Mouse (Mus musculus): ENCODE data around the gene Celf1. TPM values are rescaled to one million over a fixed set of nuclear protein-coding genes. Genes with fewer than 3 reads are reported as not detected.
"Not testable (repeated sequence)": the region's sequence is repeated elsewhere in the genome, so short reads cannot be mapped to it uniquely, and the experiment has no call there.

The Celf1 gene
- polyA plus RNA-seq, 1 experiment from 2014 or later, result 148 TPM

- H3K36me3 ChIP-seq, result peaks cover 97% of the 10 kb centered on the region
- H3K27me3 ChIP-seq (ENCODE audit: low read depth, poor library complexity, severe bottlenecking), result no peaks in the 10 kb centered on the region
- 98% methylated on average over 8 of the region's 8 CpGs for WGBS
- H3K4me3 ChIP-seq, result no peak overlapping the region
- H3K9me3 ChIP-seq (replicated peaks), result no peaks in the 10 kb centered on the region
- no peak for DNase-seq (ENCODE audit: low spot score)
- H3K27ac ChIP-seq (replicated peaks), result no peak overlapping the region
- no peaks in the 10 kb centered on the region for H3K4me1 ChIP-seq
These were observed 68.4 kb downstream of the Celf1 start for GRCm38 (mm10) chr2:91008536-91008935.

- peaks cover 6% of the 10 kb centered on the region for H3K4me1 ChIP-seq
- WGBS, result 86% methylated on average over 2 of the region's 2 CpGs
- no peak for DNase-seq (ENCODE audit: low spot score)
- no peaks in the 10 kb centered on the region for H3K27me3 ChIP-seq (ENCODE audit: low read depth, poor library complexity, severe bottlenecking)
- H3K27ac ChIP-seq (replicated peaks), result no peak overlapping the region
- peaks cover 97% of the 10 kb centered on the region for H3K36me3 ChIP-seq
- no peaks in the 10 kb centered on the region for H3K9me3 ChIP-seq (replicated peaks)
- no peak overlapping the region for H3K4me3 ChIP-seq
These were observed 73.7 kb downstream of the Celf1 start for GRCm38 (mm10) chr2:91013881-91014280.

- Histone ChIP-seq H3K4me3 (no peak overlapping the region), H3K4me1 (peaks cover 6% of the 10 kb centered on the region), H3K27me3 (ENCODE audit: low read depth, poor library complexity, severe bottlenecking) (no peaks in the 10 kb centered on the region), H3K36me3 (peaks cover 95% of the 10 kb centered on the region), H3K9me3 (replicated peaks) (no peaks in the 10 kb centered on the region), H3K27ac (replicated peaks) (no peak overlapping the region)
- WGBS, result 89% methylated on average over 4 of the region's 4 CpGs
- DNase-seq (ENCODE audit: low spot score), result no peak
These were observed 75.2 kb downstream of the Celf1 start for GRCm38 (mm10) chr2:91015386-91015785.

- Histone ChIP-seq H3K9me3 (replicated peaks) (no peaks in the 10 kb centered on the region), H3K36me3 (peaks cover 82% of the 10 kb centered on the region), H3K27me3 (ENCODE audit: low read depth, poor library complexity, severe bottlenecking) (no peaks in the 10 kb centered on the region), H3K4me1 (peaks cover 6% of the 10 kb centered on the region), H3K4me3 (no peak overlapping the region), H3K27ac (replicated peaks) (no peak overlapping the region)
- WGBS, result 87% methylated on average over 8 of the region's 8 CpGs
- no peak for DNase-seq (ENCODE audit: low spot score)
These were observed 78.0 kb downstream of the Celf1 start for GRCm38 (mm10) chr2:91018061-91018788.

- no peak for DNase-seq (ENCODE audit: low spot score)
- Histone ChIP-seq H3K4me1 (peaks cover 6% of the 10 kb centered on the region), H3K27me3 (ENCODE audit: low read depth, poor library complexity, severe bottlenecking) (no peaks in the 10 kb centered on the region), H3K27ac (replicated peaks) (no peak overlapping the region), H3K4me3 (no peak overlapping the region), H3K9me3 (replicated peaks) (no peaks in the 10 kb centered on the region), H3K36me3 (peaks cover 65% of the 10 kb centered on the region)
- WGBS, result 96% methylated on average over 3 of the region's 3 CpGs
These were observed 79.7 kb downstream of the Celf1 start for GRCm38 (mm10) chr2:91019911-91020310.

- not testable (repeated sequence) for H3K27ac ChIP-seq (replicated peaks); H3K27me3 ChIP-seq (ENCODE audit: low read depth, poor library complexity, severe bottlenecking); H3K9me3 ChIP-seq (replicated peaks); DNase-seq (ENCODE audit: low spot score); H3K4me3 ChIP-seq; H3K4me1 ChIP-seq
- WGBS, result 97% methylated on average over 7 of the region's 7 CpGs
- H3K36me3 ChIP-seq, result peaks cover 44% of the 10 kb centered on the region
These were observed 82.1 kb downstream of the Celf1 start for GRCm38 (mm10) chr2:91022266-91022665.

- WGBS, result 70% methylated on average over 2 of the region's 2 CpGs
These were observed 82.9 kb downstream of the Celf1 start for GRCm38 (mm10) chr2:91023131-91023530.

GRCm38 (mm10) chr2:91023956-91024355 lies 83.8 kb downstream of the Celf1 start:
- 85% methylated on average over 1 of the region's 1 CpGs for WGBS
- Histone ChIP-seq H3K27ac (replicated peaks) (no peak overlapping the region), H3K4me1 (0 out of 2 replicates have a peak, but pooled peaks cover 3% of the 10 kb centered on the region), H3K9me3 (replicated peaks) (no peaks in the 10 kb centered on the region), H3K4me3 (no peak overlapping the region), H3K36me3 (peaks cover 28% of the 10 kb centered on the region), H3K27me3 (ENCODE audit: low read depth, poor library complexity, severe bottlenecking) (no peaks in the 10 kb centered on the region)
- DNase-seq (ENCODE audit: low spot score), result no peak

More at GRCm38 (mm10) chr2:91023131-91023530, 82.9 kb downstream of the Celf1 start:
- no peak for DNase-seq (ENCODE audit: low spot score)
- no peaks in the 10 kb centered on the region for H3K4me1 ChIP-seq
- no peak overlapping the region for H3K27ac ChIP-seq (replicated peaks)
- H3K4me3 ChIP-seq, result no peak overlapping the region
- peaks cover 35% of the 10 kb centered on the region for H3K36me3 ChIP-seq
- no peaks in the 10 kb centered on the region for H3K27me3 ChIP-seq (ENCODE audit: low read depth, poor library complexity, severe bottlenecking)
- no peaks in the 10 kb centered on the region for H3K9me3 ChIP-seq (replicated peaks)

- H3K36me3 ChIP-seq, result peaks cover 18% of the 10 kb centered on the region
- H3K27me3 ChIP-seq (ENCODE audit: low read depth, poor library complexity, severe bottlenecking), result no peaks in the 10 kb centered on the region
- H3K9me3 ChIP-seq (replicated peaks), result no peaks in the 10 kb centered on the region
- no peak overlapping the region for H3K4me3 ChIP-seq
- 0 out of 2 replicates have a peak, but pooled peaks cover 3% of the 10 kb centered on the region for H3K4me1 ChIP-seq
- DNase-seq (ENCODE audit: low spot score), result no peak
- WGBS, result 86% methylated on average over 1 of the region's 1 CpGs
- H3K27ac ChIP-seq (replicated peaks), result no peak overlapping the region
These were observed 84.9 kb downstream of the Celf1 start for GRCm38 (mm10) chr2:91025081-91025516.

- Histone ChIP-seq H3K27me3 (ENCODE audit: low read depth, poor library complexity, severe bottlenecking) (no peaks in the 10 kb centered on the region), H3K36me3 (peaks cover 7% of the 10 kb centered on the region; the same call in 1 of the 2 replicates), H3K4me3 (no peak overlapping the region), H3K27ac (replicated peaks) (0 out of 2 replicates have a peak overlapping the region, but pooled peaks have one; percentile 14), H3K9me3 (replicated peaks) (no peaks in the 10 kb centered on the region), H3K4me1 (0 out of 2 replicates have a peak, but pooled peaks cover 3% of the 10 kb centered on the region)
- no peak for DNase-seq (ENCODE audit: low spot score)
- 85% methylated on average over 1 of the region's 1 CpGs for WGBS
These were observed 86.3 kb downstream of the Celf1 start for GRCm38 (mm10) chr2:91026491-91026890.

- H3K9me3 ChIP-seq (replicated peaks), result no peaks in the 10 kb centered on the region
- no peak overlapping the region for H3K4me3 ChIP-seq
- H3K27ac ChIP-seq (replicated peaks), result no peak overlapping the region
- no peak for DNase-seq (ENCODE audit: low spot score)
- no peaks in the 10 kb centered on the region for H3K27me3 ChIP-seq (ENCODE audit: low read depth, poor library complexity, severe bottlenecking)
- WGBS, result 89% methylated on average over 9 of the region's 9 CpGs
- H3K4me1 ChIP-seq, result 0 out of 2 replicates have a peak, but pooled peaks cover 3% of the 10 kb centered on the region
- H3K36me3 ChIP-seq, result no peaks in the 10 kb centered on the region
These were observed 87.4 kb downstream of the Celf1 start for GRCm38 (mm10) chr2:91027391-91028214.

- 87% methylated on average over 4 of the region's 4 CpGs for WGBS
- Histone ChIP-seq H3K4me1 (peaks cover 14% of the 10 kb centered on the region), H3K4me3 (no peak overlapping the region)
These were observed 91.0 kb downstream of the Celf1 start for GRCm38 (mm10) chr2:91031216-91031615.

GRCm38 (mm10) chr2:91033000-91033399 lies 92.8 kb downstream of the Celf1 start:
- no peak for DNase-seq (ENCODE audit: low spot score)
- Histone ChIP-seq H3K36me3 (no peaks in the 10 kb centered on the region), H3K27me3 (ENCODE audit: low read depth, poor library complexity, severe bottlenecking) (no peaks in the 10 kb centered on the region), H3K27ac (replicated peaks) (no peak overlapping the region), H3K9me3 (replicated peaks) (no peaks in the 10 kb centered on the region), H3K4me3 (no peak overlapping the region), H3K4me1 (peaks cover 17% of the 10 kb centered on the region)
- WGBS, result 20% methylated on average over 3 of the region's 3 CpGs

More at GRCm38 (mm10) chr2:91031216-91031615, 91.0 kb downstream of the Celf1 start:
- Histone ChIP-seq H3K9me3 (replicated peaks) (no peaks in the 10 kb centered on the region), H3K27ac (replicated peaks) (no peak overlapping the region), H3K36me3 (no peaks in the 10 kb centered on the region), H3K27me3 (ENCODE audit: low read depth, poor library complexity, severe bottlenecking) (no peaks in the 10 kb centered on the region)
- no peak for DNase-seq (ENCODE audit: low spot score)

Data from midbrain, embryonic 10.5 days (tissue).